Mouse (Mus musculus): ENCODE measurements around the gene Slc25a43. TPM values are rescaled to one million over a fixed set of nuclear protein-coding genes. Genes with fewer than 3 reads are reported as not detected.
A peak's percentile ranks its signal among the peaks of the same experiment; 100 is the strongest.

Gene Slc25a43
- 1 to 10 TPM; 1.6 to 2.1 TPM for total RNA-seq (2021)
- long read RNA-seq, experiment 1, partial matches to known transcripts, result 0 of 2 reads
- long read RNA-seq, experiment 1, other reads (novel, unspliced or antisense), result 2 of 2 reads
- long read RNA-seq, experiment 2, partial matches to known transcripts, result 0 of 2 reads
- long read RNA-seq, experiment 2, other reads (novel, unspliced or antisense), result 1 of 2 reads

GRCm38 (mm10) chrX:36743503-36744101, at the start of gene Slc25a43:
Gene Slc25a43, plus strand, starts transcription at chrX:36743659.
- DNase-seq (ENCODE audit: low spot score in 2 of 2), result peak in 1 of 2 experiments; percentile 3

DNA sequence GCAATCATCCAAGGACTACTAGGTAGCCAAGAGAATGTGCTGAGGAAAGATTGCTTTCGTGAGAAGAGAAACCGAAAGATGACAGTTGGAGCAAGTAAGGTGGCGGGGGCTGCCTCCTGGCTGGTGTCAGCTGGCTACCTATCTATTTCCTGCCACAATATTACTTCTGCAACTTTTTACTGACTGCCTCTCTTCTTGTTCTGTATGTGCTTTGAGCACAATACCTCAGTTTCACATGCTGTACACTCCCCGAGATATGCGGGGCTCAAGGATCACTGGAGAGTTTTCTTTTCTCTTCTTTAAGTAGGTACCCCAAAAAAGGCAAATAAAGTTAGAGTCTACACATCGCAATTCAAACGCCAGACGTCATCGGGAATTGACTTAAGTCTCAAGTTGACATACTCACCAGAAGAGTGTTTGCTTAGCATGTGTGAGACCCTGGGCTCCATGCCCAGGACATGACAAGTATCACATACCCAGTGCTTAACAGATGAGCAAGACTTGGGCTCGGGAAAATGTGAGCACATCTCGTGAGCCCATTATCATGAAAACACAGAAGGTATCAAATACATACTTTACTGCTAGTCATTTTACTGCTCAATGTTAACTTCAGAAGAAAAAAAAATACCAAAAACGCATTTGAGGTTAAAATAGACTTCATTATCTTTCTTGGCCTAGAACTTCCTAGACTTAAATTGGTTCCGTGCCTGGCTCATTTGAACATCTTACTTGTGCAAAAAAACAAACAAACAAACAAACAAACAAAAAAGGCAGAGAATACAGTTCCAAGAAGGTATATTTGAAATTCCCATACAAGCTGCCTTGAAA, 3.1 kb upstream of the Slc25a43 start:
- no peak for DNase-seq (ENCODE audit: low spot score in 2 of 2)

DNA sequence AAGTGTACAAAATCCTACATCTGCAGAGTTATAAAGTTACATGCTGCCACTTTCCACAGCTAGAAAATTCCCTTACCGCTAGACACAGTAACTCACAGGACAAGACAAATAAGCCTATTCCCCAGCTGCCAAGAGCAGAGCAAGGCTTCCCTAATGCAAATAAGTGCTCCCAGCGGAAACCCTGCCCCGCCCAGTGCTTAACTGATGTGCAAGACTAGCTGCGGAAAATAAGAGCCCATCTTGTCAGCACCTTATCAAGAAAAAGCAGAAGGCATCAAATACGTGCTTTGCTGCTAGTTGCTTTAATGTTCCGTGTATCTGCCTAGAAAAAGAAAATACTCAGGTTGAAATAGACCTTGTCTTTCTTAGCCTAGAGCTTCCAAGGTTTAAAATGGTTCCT, 2.2 kb upstream of the Slc25a43 start:
- no peak for DNase-seq (ENCODE audit: low spot score in 2 of 2)

DNA sequence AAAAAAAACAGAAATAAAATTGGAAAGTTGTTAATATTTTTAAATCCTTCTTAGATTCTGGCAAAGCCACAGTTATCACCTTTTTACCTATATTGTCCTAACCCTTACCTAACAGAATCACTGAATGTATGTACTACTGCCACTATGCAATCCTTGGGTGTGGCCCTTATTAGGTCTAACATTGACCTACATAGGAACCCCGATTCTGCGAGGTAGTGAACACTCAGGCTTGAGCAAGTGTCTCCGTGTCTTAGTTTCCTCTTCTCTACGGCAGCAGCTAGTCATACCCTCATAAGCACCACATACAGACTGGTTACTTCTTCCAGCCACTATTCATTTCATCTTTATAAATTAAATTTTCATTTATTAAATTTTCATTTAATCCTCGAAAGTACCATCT, 715 bp upstream of the Slc25a43 start:
- no peak for DNase-seq (ENCODE audit: low spot score in 2 of 2)

DNA sequence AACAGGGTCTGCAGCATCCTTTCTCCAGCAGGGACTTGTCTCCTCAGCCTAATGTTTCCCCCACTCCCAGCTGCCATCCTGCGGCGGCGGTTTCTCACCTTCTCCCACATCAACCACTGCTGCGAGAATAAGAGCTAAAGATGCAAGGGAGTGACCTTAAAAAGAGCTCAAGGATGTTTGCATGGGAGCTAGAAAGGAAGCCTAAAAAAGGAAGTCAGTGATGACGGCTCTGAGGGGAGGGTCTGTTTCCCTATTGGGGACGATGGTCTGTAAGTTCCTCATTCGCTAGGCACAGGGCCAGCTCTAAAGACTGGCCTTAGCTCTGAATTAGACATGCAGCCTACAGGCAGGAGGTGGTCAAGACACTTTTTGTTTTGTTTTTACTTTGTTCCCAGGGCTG, 1.3 kb downstream of the Slc25a43 start:
- peak in 1 of 2 experiments; percentile 4 for DNase-seq (ENCODE audit: low spot score in 2 of 2)

GRCm38 (mm10) chrX:36745333-36745732, 1.9 kb downstream of the Slc25a43 start:
- DNase-seq (ENCODE audit: low spot score in 2 of 2), result no peak

- no peak for DNase-seq (ENCODE audit: low spot score in 2 of 2)
Measured at GRCm38 (mm10) chrX:36746789-36747188, 3.3 kb downstream of the Slc25a43 start.

GRCm38 (mm10) chrX:36748573-36748972, 5.1 kb downstream of the Slc25a43 start:
- no peak for DNase-seq (ENCODE audit: low spot score in 2 of 2)

GRCm38 (mm10) chrX:36749281-36749785, 5.9 kb downstream of the Slc25a43 start:
- no peak for DNase-seq (ENCODE audit: low spot score in 2 of 2)

GRCm38 (mm10) chrX:36750591-36750990, 7.1 kb downstream of the Slc25a43 start:
- DNase-seq (ENCODE audit: low spot score in 2 of 2), result no peak

GRCm38 (mm10) chrX:36752586-36752985, 9.1 kb downstream of the Slc25a43 start:
- DNase-seq (ENCODE audit: low spot score in 2 of 2), result no peak

DNA sequence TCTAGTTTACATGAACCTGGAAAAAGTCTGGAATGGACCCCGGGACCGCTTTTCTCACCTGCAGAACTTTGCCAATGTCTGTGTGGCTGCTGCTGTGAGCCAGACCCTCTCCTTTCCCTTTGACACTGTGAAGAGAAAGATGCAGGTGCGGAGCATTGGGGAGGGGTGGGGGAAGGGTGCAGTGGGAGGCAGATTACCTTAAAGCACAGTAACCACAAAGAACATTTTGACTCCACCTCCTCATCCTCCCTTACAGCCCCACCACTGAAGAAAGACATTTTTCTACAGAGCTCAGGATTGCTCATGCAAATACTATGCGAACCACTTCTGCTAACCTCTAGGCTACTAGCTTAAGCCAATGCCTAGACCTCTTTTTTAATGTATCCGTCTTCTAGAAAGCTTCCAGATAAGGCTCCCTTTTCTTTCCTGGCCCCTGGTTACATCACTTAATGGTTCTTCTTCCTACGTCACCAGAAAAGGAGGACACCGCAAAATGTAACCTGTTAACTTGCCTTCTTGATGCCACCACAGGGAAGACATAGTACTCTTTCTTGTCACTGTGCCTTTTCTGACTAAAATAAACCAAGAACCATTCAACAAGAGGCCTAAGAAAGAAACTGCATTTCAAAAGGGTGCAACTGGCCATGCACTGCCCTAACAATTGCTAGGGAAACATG, 14.5 kb downstream of the Slc25a43 start:
- DNase-seq (ENCODE audit: low spot score in 2 of 2), result no peak

DNA sequence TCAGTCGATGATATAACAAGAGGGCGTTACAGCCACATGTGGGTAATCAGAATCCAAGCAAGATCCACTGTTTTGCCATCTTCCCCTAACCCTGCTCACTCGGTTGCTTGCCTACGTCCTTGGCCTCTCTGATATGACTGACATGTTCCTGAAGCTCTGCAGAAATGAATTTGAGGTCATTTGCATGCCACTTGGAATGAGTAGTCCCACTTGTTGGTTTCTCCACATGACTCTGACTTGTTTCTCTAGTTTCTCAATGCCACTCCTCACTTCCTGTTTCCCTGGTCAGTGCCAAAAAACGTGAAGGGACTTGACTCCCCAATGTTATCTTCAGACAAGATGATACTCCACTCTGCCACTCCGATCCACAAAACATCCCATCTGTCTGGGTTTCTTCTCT, 15.1 kb downstream of the Slc25a43 start:
- DNase-seq (ENCODE audit: low spot score in 2 of 2), result no peak

DNA sequence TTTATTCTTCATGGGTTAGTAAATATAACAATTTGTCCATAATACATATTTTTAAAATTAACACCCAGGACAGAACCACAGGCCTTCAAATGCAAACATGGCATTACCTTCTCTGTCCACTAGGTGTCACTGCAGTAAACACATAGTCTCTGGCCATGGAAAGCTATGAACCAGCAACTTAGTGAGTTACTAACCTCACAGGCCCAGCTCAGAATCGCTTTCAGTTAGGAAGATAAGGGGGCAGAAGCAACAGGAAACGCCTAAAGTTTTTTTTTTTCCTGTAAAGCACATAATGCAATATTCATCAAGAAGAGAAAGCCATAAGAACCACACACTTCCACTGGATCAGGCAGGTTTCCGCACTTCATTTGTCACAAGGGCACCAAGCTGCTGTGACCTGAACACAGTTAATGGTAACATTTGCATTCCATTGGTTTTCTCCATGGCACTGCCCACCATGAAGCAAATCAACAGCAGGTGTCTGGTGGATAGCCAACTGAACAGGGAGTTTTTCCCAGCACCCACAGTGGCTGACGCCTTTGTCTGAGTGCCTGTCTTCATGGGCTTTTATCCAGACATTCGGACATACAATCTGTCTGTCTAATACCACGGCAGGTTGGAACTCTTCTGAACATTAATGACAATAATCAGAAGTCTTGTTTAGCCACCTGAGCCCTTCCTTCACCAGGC, 17.6 kb downstream of the Slc25a43 start:
- DNase-seq (ENCODE audit: low spot score in 2 of 2), result no peak

GRCm38 (mm10) chrX:36762289-36762688, 18.8 kb downstream of the Slc25a43 start:
- no peak for DNase-seq (ENCODE audit: low spot score in 2 of 2)

GRCm38 (mm10) chrX:36762894-36763293, 19.4 kb downstream of the Slc25a43 start:
- no peak for DNase-seq (ENCODE audit: low spot score in 2 of 2)

DNA sequence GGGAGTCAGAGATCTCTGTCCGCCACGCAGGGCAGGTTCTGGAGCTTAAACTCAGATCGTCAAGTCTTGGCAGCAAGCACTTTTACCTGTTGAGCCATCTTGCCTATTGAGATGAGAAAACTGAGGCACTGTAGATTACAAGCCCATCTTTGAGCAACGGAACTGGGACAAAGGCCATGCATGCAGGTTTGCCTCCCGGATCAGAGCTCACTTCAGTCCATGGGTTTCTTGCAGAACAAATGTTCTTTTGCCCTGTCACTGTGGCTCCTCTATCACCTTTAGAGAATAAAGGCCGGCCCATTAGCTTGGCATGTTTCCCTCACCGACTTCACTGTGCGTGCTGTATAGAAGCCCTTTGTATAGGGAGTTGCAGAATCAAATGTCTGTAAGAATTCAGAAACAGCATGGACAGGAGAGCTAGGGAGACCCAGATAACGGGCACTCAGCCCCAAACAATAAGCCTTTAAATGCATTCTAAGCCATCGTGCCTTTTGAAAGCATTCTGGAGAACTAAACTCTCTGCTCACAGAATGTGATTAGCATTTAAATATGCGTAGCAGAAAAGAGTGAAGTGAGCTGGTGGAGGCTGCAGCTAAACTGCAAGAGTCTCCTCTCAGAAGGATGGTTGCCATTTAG, 20.0 kb downstream of the Slc25a43 start:
- no peak for DNase-seq (ENCODE audit: low spot score in 2 of 2)

DNA sequence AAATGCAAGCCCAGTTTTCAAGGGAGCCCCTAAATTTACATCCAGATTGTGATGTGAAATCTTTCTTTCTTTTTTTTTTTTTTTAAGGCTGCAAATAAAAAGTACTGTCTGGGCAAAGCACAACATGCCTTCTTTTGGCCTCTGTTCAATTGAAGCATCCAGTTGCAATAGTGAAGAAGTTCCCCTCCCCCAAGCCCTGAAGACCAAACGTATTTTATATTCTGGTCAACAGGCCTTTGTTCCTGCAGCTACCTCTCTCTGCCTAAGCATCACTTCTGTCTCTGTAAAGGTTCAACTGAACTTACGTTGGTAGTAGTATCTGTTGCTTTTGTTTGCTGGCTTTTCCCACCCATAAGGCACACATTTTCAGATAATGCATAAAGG, 20.5 kb downstream of the Slc25a43 start:
- DNase-seq (ENCODE audit: low spot score in 2 of 2), result no peak

- no peak for DNase-seq (ENCODE audit: low spot score in 2 of 2)
Measured at GRCm38 (mm10) chrX:36767386-36767785, 23.9 kb downstream of the Slc25a43 start.

DNA sequence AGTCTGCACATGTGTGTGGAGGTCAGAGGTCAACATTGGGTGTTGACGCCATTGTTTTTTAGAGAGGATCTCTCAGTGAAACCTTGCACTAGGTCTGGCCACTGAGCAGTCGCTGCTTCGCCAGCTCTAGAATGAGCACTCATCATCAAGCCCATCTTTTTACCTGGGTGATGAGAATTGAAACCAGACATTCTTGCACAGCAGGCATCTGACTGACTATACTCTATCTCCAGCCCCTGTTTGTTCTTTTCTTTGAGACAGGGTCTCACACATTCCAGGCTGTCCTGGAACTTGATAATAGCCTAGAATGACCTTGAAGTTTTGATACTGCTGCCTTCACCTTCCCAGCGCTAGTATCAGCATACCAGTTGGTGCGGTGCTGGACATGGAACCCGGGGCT, 29.1 kb downstream of the Slc25a43 start:
- no peak for DNase-seq (ENCODE audit: low spot score in 2 of 2)

- no peak for DNase-seq (ENCODE audit: low spot score in 2 of 2)
Measured at GRCm38 (mm10) chrX:36775520-36775919, 32.1 kb downstream of the Slc25a43 start.

Data from adrenal gland, postnatal 4 days (tissue).